Mouse (Mus musculus): ENCODE data around the gene Stpg2.

GRCm38 (mm10) chr3:139614641-139615040 is 409.1 kb downstream of the Stpg2 start:
- TF ChIP-seq POLR2A (IDR thresholded peaks at IDR 0.05; ENCODE audit: insufficient read depth, low read length) (no peak), CTCF (IDR thresholded peaks at IDR 0.05; ENCODE audit: low read depth, low read length) (no peak)

Measured in ES-Bruce4 (cell line).